Mouse (Mus musculus) cerebellum, postnatal 25 days (tissue): Measurements from ENCODE around the gene Cdc5l.
"Not testable (repeated sequence)": the region's sequence is repeated elsewhere in the genome, so short reads cannot be mapped to it uniquely, and the experiment has no call there.

ENCODE experiments used
- DNase-seq, 2 experiments: peaks; one replicate each; pipeline ENCODE4 v3.0.0; 2021; ENCODE audit warnings: mixed read lengths in 2 of 2

Gene Cdc5l

GRCm38 (mm10) chr17:45433419-45434261 lies at the start of gene Cdc5l:
Gene Cdc5l (minus strand): TSS chr17:45433737.
- peak; percentile 99 for DNase-seq

- DNase-seq = peak; percentile 23 to 57
Measured at GRCm38 (mm10) chr17:45480429-45480828, 46.9 kb upstream of the Cdc5l start.

GRCm38 (mm10) chr17:45478234-45478825 lies 44.8 kb upstream of the Cdc5l start:
- peak; percentile 92 to 94 for DNase-seq

- DNase-seq = peak; percentile 85 to 89
Measured at GRCm38 (mm10) chr17:45474669-45475465, 41.3 kb upstream of the Cdc5l start, which contains the start of gene Spats1. Gene Spats1 (minus strand): TSS chr17:45475415.

GRCm38 (mm10) chr17:45474146-45474545 lies 40.6 kb upstream of the Cdc5l start:
- no peak for DNase-seq

- no peak for DNase-seq
Measured at GRCm38 (mm10) chr17:45473667-45474066, 40.1 kb upstream of the Cdc5l start.

GRCm38 (mm10) chr17:45470726-45471125 lies 37.2 kb upstream of the Cdc5l start:
- DNase-seq = no peak

- no peak for DNase-seq
Measured at GRCm38 (mm10) chr17:45468302-45468701, 34.8 kb upstream of the Cdc5l start.

GRCm38 (mm10) chr17:45466701-45467100 lies 33.2 kb upstream of the Cdc5l start:
- no peak for DNase-seq

GRCm38 (mm10) chr17:45464255-45464654 lies 30.7 kb upstream of the Cdc5l start:
- DNase-seq = no peak

- peak in 1 of 2 experiments; percentile 22 for DNase-seq
Measured at GRCm38 (mm10) chr17:45462506-45462905, 29.0 kb upstream of the Cdc5l start.

GRCm38 (mm10) chr17:45459062-45459461 lies 25.5 kb upstream of the Cdc5l start:
- no peak for DNase-seq

- no peak for DNase-seq
Measured at GRCm38 (mm10) chr17:45458516-45458915, 25.0 kb upstream of the Cdc5l start.

GRCm38 (mm10) chr17:45457487-45457886 lies 23.9 kb upstream of the Cdc5l start:
- peak in 1 of 2 experiments; percentile 18 for DNase-seq

- peak in 1 of 2 experiments; percentile 27 for DNase-seq
Measured at GRCm38 (mm10) chr17:45456260-45457152, 23.0 kb upstream of the Cdc5l start.

GRCm38 (mm10) chr17:45455783-45456182 lies 22.2 kb upstream of the Cdc5l start:
- DNase-seq = not testable (repeated sequence)

- DNase-seq = no peak
Measured at GRCm38 (mm10) chr17:45454794-45455193, 21.3 kb upstream of the Cdc5l start.

GRCm38 (mm10) chr17:45452271-45452670 lies 18.7 kb upstream of the Cdc5l start:
- no peak for DNase-seq

- DNase-seq = no peak
Measured at GRCm38 (mm10) chr17:45450153-45450552, 16.6 kb upstream of the Cdc5l start.

- no peak for DNase-seq
Measured at GRCm38 (mm10) chr17:45449586-45449985, 16.0 kb upstream of the Cdc5l start.

- DNase-seq = no peak
Measured at GRCm38 (mm10) chr17:45447063-45447462, 13.5 kb upstream of the Cdc5l start.

GRCm38 (mm10) chr17:45445923-45446322 lies 12.4 kb upstream of the Cdc5l start:
- DNase-seq = no peak
